Mouse (Mus musculus) naive thymus-derived CD4-positive, alpha-beta T cell, adult 2 months (primary cell): ENCODE data around the gene Hinfp.

ENCODE experiments used
- DNase-seq: peaks from one replicate; pipeline ENCODE4 v3.0.0-alpha.2; 2011; ENCODE audit warnings: low read depth

Hinfp gene

DNA sequence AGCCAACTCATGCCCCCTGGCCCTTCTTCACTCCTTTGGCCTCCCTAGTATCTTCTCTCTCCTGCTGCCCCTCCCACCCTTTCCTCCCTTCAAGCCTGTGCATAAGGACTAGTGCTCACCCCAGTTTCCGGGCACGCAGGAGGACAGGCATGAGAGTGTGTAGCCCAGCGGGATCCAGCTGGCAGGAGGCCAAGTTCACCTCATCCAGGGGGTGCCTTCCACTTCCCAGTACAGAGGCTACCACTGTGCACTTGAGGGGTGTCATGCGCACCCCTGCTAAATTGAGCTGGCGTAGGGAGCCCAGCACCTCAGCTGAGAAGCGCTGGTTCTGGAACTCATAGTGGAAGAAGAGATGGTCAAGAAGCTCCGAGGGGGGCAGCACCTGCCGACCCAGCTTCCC lies 49.3 kb downstream of the Hinfp start:
- no peak for DNase-seq

- DNase-seq, result no peak
Measured at GRCm38 (mm10) chr9:44255136-44255521, 50.3 kb downstream of the Hinfp start.

GRCm38 (mm10) chr9:44254508-44255135 lies 50.8 kb downstream of the Hinfp start:
- DNase-seq, result no peak

GRCm38 (mm10) chr9:44253441-44253840 lies 52.0 kb downstream of the Hinfp start:
- no peak for DNase-seq

- no peak for DNase-seq
Measured at GRCm38 (mm10) chr9:44251314-44251713, 54.2 kb downstream of the Hinfp start, which contains the start of gene Pdzd3. Gene Pdzd3 (minus strand): TSS chr9:44251471.

GRCm38 (mm10) chr9:44250445-44250844 lies 55.0 kb downstream of the Hinfp start:
- no peak for DNase-seq

DNA sequence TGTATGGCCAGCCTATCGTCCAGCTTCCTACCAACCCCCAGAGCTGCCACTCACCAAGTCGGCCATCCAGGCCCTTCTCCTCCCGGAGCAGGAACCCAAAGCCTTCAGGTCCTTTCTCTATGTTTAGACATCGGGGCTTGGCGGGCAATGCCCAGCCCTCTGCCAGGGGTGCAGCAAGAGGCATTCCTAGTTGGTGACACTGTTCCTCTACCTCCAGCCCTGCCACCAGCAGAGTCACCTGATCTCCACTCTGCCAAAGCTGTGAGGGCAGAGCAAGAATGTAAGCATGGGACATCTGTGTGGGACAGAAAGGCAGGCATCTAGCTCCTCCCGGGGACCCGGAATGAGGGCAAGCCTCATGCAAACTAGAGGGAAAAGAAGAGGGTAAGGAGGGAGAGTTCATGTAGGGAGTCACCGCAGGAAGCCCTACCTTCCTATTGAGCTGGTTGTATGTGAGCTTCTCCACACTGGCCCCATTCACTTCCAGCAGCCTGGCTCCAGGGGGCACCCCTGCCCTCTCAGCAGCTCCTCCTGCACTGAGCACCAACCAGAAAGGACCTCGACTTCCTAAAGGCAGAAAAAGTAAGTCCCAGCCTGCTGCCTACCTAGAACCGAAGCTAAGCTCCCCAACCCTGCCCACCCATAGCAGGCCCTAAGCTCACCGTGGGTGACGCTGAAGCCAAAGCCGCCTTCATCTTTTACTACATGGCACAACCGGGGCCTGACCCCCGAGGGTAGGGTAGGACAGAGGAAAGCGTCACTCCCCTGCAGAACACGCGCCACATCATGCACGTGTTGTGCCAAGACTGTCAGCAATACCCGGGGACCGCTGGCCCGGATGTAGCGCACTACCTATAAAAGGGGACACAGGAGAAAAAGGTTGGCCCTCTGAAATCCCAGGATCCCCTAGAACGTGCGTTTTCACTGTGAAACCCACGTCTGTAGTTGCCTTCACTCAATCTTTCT lies 56.0 kb downstream of the Hinfp start:
- DNase-seq, result peak; percentile 64

- DNase-seq, result no peak
Measured at GRCm38 (mm10) chr9:44247907-44248306, 57.6 kb downstream of the Hinfp start.

- no peak for DNase-seq
Measured at GRCm38 (mm10) chr9:44243621-44244020, 61.9 kb downstream of the Hinfp start.
